Comparison of ENCODE assay signal across 9 mouse cellular contexts in the genomic region with DNA sequence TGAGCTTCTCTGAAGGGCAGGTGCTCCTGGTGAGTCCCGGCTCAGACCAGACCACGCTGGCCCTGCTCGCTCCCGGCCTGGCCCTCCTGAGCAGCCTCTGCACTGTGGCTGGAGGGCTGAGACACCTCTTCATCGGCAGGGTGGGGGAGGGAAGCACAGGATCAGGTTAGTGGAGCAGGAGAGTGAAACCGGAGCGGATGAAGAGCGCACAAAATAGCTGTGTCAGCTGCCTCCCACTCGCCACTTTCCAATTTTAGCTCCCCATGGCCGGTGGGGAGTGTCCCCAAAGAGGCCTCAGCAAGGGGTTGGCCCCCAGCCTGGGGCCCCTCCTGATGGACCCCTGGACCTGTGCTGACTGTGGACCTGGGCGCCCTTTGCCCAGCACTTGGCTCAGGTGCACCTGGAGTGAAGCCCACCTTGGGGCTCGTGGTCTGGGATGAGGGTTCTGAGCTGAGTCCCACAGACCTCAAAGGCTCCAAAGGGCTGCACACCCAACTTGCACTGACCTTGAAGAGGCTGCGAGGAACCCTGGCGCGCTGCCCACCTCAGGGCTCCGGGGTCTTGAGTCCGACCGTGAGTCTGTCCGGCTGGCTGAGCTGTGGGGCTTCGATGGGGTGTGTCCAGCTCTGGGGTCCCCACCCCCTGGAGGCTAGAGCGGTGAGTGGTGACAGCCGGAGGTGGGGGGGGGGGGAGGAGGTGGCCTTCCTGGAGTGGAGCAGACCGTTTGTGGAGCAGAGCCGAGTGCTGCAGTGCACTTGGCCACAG. TPM values are rescaled to one million over a fixed set of nuclear protein-coding genes. Genes with fewer than 3 reads are reported as not detected.
A peak's percentile ranks its signal among the peaks of the same experiment; 100 is the strongest.
DNase-seq lines count a peak whose midpoint lies in the region; ATAC-seq lines count a peak whose summit lies in the region.
"Had no signal": no experiment of that assay in that cellular context is flagged by ENCODE, and none has a peak within 500 bp of the region (broad histone marks: within the 10 kb centered on the region; RNA-seq: fewer than 3 reads in every experiment).

A gene (minus strand): TSS at position 751 of the 765 bp plus-strand sequence.

- DNase-seq in layer of hippocampus, adult 8-10 months (ENCODE audit: low spot score in 2 of 2), result no peak
- no peak for DNase-seq in layer of hippocampus, postnatal 10 days (ENCODE audit: low spot score in 2 of 2)
- DNase-seq in gastrocnemius, postnatal 10 days, result peak; percentile 72
- no peak for DNase-seq in heart, postnatal 25 days (ENCODE audit: low spot score)
- no peak for DNase-seq in left cerebral cortex, postnatal 36 days (ENCODE audit: low spot score in 2 of 2)
- DNase-seq in spleen, adult 12 weeks (ENCODE audit: low spot score), result no peak
- no peak for DNase-seq in lung, postnatal 36 days

- intact Hi-C loops in heart, postnatal 25 days (cut with DNase I), result no loop called here
- intact Hi-C loops in left cerebral cortex, postnatal 36 days (cut with DNase I), result loop anchor here (5.0 kb wide), 1 partner anchor 40 kb away; no protein-coding TSS in a partner anchor

- ATAC-seq in megakaryocyte progenitor cell, adult 5-6 weeks (replicated peaks; ENCODE audit: poor library complexity), result no peak

RNA-seq across cellular contexts. Expression of the gene that starts here (rescaled TPM):
- 10 to 100 TPM; 15.2 to 23.6 (median 20.1) TPM for total RNA-seq in layer of hippocampus, adult 8-10 months (2022)
- 1 to 10 TPM; 2.8 to 2.9 TPM for total RNA-seq in layer of hippocampus, postnatal 10 days (2021)
- total RNA-seq in gastrocnemius, postnatal 10 days (2021), result 100 to 1,000 TPM; 256 to 285 TPM
- total RNA-seq in heart, postnatal 25 days (2021), result 100 to 1,000 TPM; 118 to 123 TPM
- 10 to 100 TPM; 17.2 to 22.2 TPM for total RNA-seq in left cerebral cortex, postnatal 36 days (2021)
- not detected in 2 replicates for total RNA-seq in megakaryocyte progenitor cell, adult 5-6 weeks (2015)
- total RNA-seq in megakaryocyte progenitor cell, adult 5-6 weeks (2017), result not detected in 2 replicates
- total RNA-seq: monocyte, adult 5-6 weeks had no signal

Comparison
In these comparisons a context has a peak if more than half of its experiments do, and no peak if none do; other contexts are left out.
1. RNA of the gene that starts here (total RNA-seq): 256 to 285 TPM in gastrocnemius, postnatal 10 days and 118 to 123 TPM in heart, postnatal 25 days; 17.2 to 22.2 TPM in left cerebral cortex, postnatal 36 days, 15.2 to 23.6 TPM in layer of hippocampus, adult 8-10 months, 2.8 to 2.9 TPM in layer of hippocampus, postnatal 10 days and not detected in megakaryocyte progenitor cell, adult 5-6 weeks; every median in the first group is over 4 times any median in the second.